Mouse (Mus musculus) liver, postnatal 0 days (tissue): ENCODE results near the gene Ephb1.

ENCODE experiments used
- CTCF ChIP-seq: sonication (generic); IDR thresholded peaks from 2 replicates; pipeline ENCODE4 v1.5.1; 2016; ENCODE audit warnings: antibody characterized with exemption, low read depth
- EP300 ChIP-seq: IDR thresholded peaks from 2 replicates; pipeline ENCODE4 v1.6.1; 2016; ENCODE audit warnings: antibody characterized with exemption, low read depth, mild to moderate bottlenecking

DNA sequence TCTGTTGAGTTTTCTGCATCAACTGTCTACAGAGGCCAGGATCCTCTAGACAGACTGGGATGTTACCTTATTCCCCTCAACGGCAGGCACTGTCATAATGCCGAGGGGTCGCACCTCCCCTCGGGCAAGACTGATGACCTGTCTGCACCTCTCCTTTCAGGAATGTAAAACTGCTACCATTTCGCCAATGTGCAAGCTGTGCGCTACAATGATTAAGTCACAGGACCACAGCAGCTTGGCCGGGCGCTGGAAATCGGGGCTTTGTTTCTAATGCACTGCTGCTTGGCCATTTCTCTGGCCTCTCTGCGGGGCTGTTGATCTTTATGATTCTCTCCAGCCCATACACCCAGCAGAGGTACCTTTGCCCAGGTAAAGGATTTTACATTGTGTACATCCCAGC is 346.8 kb downstream of the Ephb1 start:
- no peak for TF ChIP-seq CTCF
- TF ChIP-seq EP300, result no peak
